Mouse (Mus musculus): Measurements from ENCODE around the gene Arhgap9. TPM values are rescaled to one million over a fixed set of nuclear protein-coding genes. Genes with fewer than 3 reads are reported as not detected.

Gene Arhgap9
- total and polyA plus RNA-seq, 3 experiments, result 32.4 to 44.7 (median 33.7) TPM

DNA sequence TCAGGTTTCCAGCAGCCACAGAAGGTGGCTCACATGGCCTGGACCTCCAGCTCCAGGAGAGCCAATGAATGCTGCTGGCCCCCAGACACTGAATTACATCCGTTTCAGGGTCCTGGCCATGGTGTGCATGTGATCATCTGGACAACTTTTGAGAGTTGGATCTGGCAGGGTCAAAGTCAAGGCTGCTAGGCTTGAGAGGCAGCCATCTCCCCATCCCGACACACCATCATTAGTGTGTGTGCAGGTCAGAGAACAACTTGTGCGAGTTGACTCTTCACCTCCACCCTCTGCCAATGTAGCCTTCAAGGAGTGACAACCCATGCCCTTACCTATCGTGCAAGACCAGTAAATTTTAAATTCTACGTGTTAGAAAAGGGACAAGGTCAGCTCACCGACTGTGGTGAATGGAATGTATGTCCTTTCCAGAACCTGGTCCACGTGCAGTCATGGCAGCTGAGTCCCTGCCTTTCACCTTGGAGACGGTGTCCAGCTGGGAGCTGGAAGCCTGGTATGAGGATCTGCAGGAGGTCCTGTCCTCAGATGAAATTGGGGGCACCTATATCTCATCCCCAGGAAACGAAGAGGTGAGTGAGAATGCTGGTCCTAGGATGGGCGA, 26.8 kb upstream of the Arhgap9 start:
- dilution Hi-C loops (cut with MboI; ENCODE audit: extremely low pct_ligation_motif_present, extremely low pct_unique_long_range_greater_than_20kb, low sequenced_read_pairs), result no loop called here
- H3K27ac ChIP-seq (ENCODE audit: insufficient read depth, low read depth), result no peak overlapping the region; the same call in 1 of the 2 replicates
- no peak for DNase-seq (ENCODE audit: extremely low read depth)
- no peaks in the 10 kb centered on the region for H3K27me3 ChIP-seq (replicated peaks)
- H3K4me3 ChIP-seq (replicated peaks in 1 of 3; ENCODE audit: low read depth in 2 of 3, low read length in 2 of 3, poor library complexity in 1 of 3), result no peak overlapping the region
- no peak overlapping the region for H3K9ac ChIP-seq (ENCODE audit: insufficient read depth, low read depth)
- peaks cover 72 to 81% of the 10 kb centered on the region in 2 experiments for H3K36me3 ChIP-seq (replicated peaks in 1 of 2; ENCODE audit: control insufficient read depth in 1 of 2, insufficient read depth in 1 of 2, low read length in 1 of 2)
- H3K4me1 ChIP-seq (ENCODE audit: control insufficient read depth in 1 of 2, insufficient read depth in 2 of 2), result peaks cover 4 to 32% of the 10 kb centered on the region in 2 experiments; a peak in 3 of 4 replicates
- in situ Hi-C loops (cut with MboI; ENCODE audit: low pct_ligation_motif_present, low pct_unique_long_range_greater_than_20kb, low sequenced_read_pairs), result no loop called here
- no peaks in the 10 kb centered on the region for H3K9me3 ChIP-seq (replicated peaks; ENCODE audit: low read length)
- H3K4me2 ChIP-seq (ENCODE audit: insufficient read depth, low read depth, poor library complexity, severe bottlenecking), result no peak overlapping the region
- H3K79me2 ChIP-seq (replicated peaks; ENCODE audit: control insufficient read depth, extremely low read depth, insufficient read depth, poor library complexity, severe bottlenecking), result peaks cover 37% of the 10 kb centered on the region
- TF ChIP-seq NELFE (IDR thresholded peaks at IDR 0.05; ENCODE audit: low read depth, low read length) (no peak), ZMIZ1 (IDR thresholded peaks at IDR 0.05; ENCODE audit: low read depth, low read length) (peak; percentile 14; the same call in 1 of the 2 replicates)

- H3K4me1 ChIP-seq (ENCODE audit: control insufficient read depth in 1 of 2, insufficient read depth in 2 of 2), result peaks cover 4 to 32% of the 10 kb centered on the region in 2 experiments; a peak in 3 of 4 replicates
- in situ Hi-C loops (cut with MboI; ENCODE audit: low pct_ligation_motif_present, low pct_unique_long_range_greater_than_20kb, low sequenced_read_pairs), result no loop called here
Measured at GRCm38 (mm10) chr10:127295986-127296794, 25.6 kb upstream of the Arhgap9 start.

DNA sequence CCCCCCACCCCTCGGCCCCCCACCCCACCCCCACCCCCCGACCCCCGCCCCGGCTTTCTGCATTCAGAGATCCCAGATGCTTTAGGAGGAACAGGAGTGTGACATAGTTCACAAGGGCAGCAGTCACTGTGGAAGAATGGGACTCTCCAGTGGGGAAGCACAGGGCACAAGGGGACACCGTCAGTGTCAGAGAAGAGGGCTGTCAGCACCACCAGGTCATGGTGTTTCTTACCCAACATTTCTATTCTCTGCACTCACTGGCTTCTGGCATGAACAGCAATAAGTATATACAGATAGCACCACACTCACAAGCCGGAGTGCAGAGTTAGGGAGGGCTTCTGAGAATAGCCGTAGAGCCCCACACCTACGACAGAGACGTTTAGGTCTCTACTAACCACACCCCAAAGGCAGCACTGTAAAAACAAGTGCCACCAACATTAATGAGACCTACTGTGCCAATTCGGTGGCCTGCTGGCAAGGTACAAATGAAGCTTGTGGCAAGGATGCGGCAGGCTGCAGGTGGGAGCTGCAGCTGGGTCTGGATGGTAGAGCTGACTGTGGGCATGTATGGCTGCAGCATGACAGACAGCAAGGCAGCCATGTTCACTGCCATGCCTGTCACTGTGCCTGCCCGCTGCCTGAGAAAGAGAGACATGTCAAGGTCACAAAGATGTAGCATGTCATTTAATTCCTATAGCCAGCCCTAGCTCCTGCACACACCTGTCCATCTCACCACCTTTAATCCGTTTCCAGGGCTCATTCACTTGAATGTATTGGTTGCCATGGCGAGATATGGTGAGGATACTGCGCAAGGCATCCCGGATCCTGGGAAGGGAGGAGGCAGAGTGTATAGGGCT, 24.5 kb upstream of the Arhgap9 start:
- peaks cover 23% of the 10 kb centered on the region for H3K79me2 ChIP-seq (replicated peaks; ENCODE audit: control insufficient read depth, extremely low read depth, insufficient read depth, poor library complexity, severe bottlenecking)
- H3K27ac ChIP-seq (ENCODE audit: insufficient read depth, low read depth), result no peak overlapping the region
- H3K9ac ChIP-seq (ENCODE audit: insufficient read depth, low read depth), result no peak overlapping the region
- dilution Hi-C loops (cut with MboI; ENCODE audit: extremely low pct_ligation_motif_present, extremely low pct_unique_long_range_greater_than_20kb, low sequenced_read_pairs), result no loop called here
- 0 out of 2 replicates have a peak, but pooled peaks have one; percentile 13 for TF ChIP-seq POLR2AphosphoS2 (IDR thresholded peaks at IDR 0.05; ENCODE audit: low read depth, low read length)
- TF ChIP-seq HCFC1 (IDR thresholded peaks at IDR 0.05; ENCODE audit: low read depth, low read length), result no peak
- peak; percentile 35; the same call in 1 of the 2 replicates for TF ChIP-seq POLR2A (IDR thresholded peaks at IDR 0.05; ENCODE audit: low read depth, low read length)
- TF ChIP-seq TBP (conservative IDR thresholded peaks at IDR 0.05; ENCODE audit: low read depth, low read length), result no peak
- no peak for DNase-seq (ENCODE audit: extremely low read depth)
- no peaks in the 10 kb centered on the region for H3K9me3 ChIP-seq (replicated peaks; ENCODE audit: low read length)
- no peaks in the 10 kb centered on the region for H3K27me3 ChIP-seq (replicated peaks)
- H3K4me1 ChIP-seq (ENCODE audit: control insufficient read depth in 1 of 2, insufficient read depth in 2 of 2), result peaks cover 4 to 30% of the 10 kb centered on the region in 2 experiments; a peak in 3 of 4 replicates
- in situ Hi-C loops (cut with MboI; ENCODE audit: low pct_ligation_motif_present, low pct_unique_long_range_greater_than_20kb, low sequenced_read_pairs), result no loop called here
- no peak overlapping the region for H3K4me3 ChIP-seq (replicated peaks in 1 of 3; ENCODE audit: low read depth in 2 of 3, low read length in 2 of 3, poor library complexity in 1 of 3)
- peaks cover 81 to 95% of the 10 kb centered on the region in 2 experiments for H3K36me3 ChIP-seq (replicated peaks in 1 of 2; ENCODE audit: control insufficient read depth in 1 of 2, insufficient read depth in 1 of 2, low read length in 1 of 2)
- H3K4me2 ChIP-seq (ENCODE audit: insufficient read depth, low read depth, poor library complexity, severe bottlenecking), result no peak overlapping the region

More at GRCm38 (mm10) chr10:127295986-127296794, 25.6 kb upstream of the Arhgap9 start:
- Histone ChIP-seq H3K4me2 (ENCODE audit: insufficient read depth, low read depth, poor library complexity, severe bottlenecking) (no peak overlapping the region), H3K27me3 (replicated peaks) (no peaks in the 10 kb centered on the region), H3K4me3 (replicated peaks in 1 of 3; ENCODE audit: low read depth in 2 of 3, low read length in 2 of 3, poor library complexity in 1 of 3) (no peak overlapping the region), H3K79me2 (replicated peaks; ENCODE audit: control insufficient read depth, extremely low read depth, insufficient read depth, poor library complexity, severe bottlenecking) (peaks cover 34% of the 10 kb centered on the region), H3K27ac (ENCODE audit: insufficient read depth, low read depth) (no peak overlapping the region), H3K9ac (ENCODE audit: insufficient read depth, low read depth) (no peak overlapping the region), H3K9me3 (replicated peaks; ENCODE audit: low read length) (no peaks in the 10 kb centered on the region), H3K36me3 (replicated peaks in 1 of 2; ENCODE audit: control insufficient read depth in 1 of 2, insufficient read depth in 1 of 2, low read length in 1 of 2) (peaks cover 79 to 93% of the 10 kb centered on the region in 2 experiments)
- dilution Hi-C loops (cut with MboI; ENCODE audit: extremely low pct_ligation_motif_present, extremely low pct_unique_long_range_greater_than_20kb, low sequenced_read_pairs), result no loop called here
- TF ChIP-seq USF1 (IDR thresholded peaks at IDR 0.05; ENCODE audit: low read depth, low read length) (no peak), ZNF384 (IDR thresholded peaks at IDR 0.05; ENCODE audit: low read depth, low read length) (no peak), MAFK (IDR thresholded peaks at IDR 0.05; ENCODE audit: insufficient replicate concordance, low read length) (no peak), JUND (conservative IDR thresholded peaks at IDR 0.05; ENCODE audit: low read depth, low read length) (no peak), ZMIZ1 (IDR thresholded peaks at IDR 0.05; ENCODE audit: low read depth, low read length) (peak; percentile 42; the same call in 1 of the 2 replicates), MAZ (IDR thresholded peaks at IDR 0.05; ENCODE audit: low read depth, low read length) (no peak), TCF12 (IDR thresholded peaks at IDR 0.05; ENCODE audit: low read depth, low read length) (no peak)
- no peak for DNase-seq (ENCODE audit: extremely low read depth)

Data from CH12.LX (cell line).